Mouse (Mus musculus): ENCODE data around the gene Bpgm.

DNA sequence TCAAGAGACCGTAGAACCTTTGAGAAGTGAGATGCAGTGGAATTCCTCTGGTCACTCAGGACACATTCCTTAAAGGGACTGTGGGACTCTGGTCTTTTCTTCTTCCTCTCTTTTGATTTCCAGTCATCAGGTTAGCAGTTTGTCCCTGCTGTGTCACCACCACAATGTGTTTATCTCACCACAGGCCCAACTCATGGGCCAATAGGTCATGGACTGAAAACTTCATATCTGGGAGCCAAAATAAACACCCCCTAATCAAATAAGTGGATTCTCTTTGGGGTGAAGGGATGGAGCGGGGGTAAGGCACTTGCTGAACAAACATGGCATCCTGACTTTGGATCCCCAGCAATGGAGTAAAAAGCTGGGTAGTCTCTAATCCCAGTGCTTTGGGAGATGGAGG is 52.1 kb downstream of the Bpgm start:
- no peak for TF ChIP-seq CTCF (IDR thresholded peaks at IDR 0.05; ENCODE audit: extremely low read depth, insufficient read length, insufficient replicate concordance, low read depth, low read length)
- TF ChIP-seq POLR2A (IDR thresholded peaks at IDR 0.05; ENCODE audit: low read depth, low read length): no peak
